Comparison of ENCODE assay signal across 13 mouse cellular contexts in the genomic region with DNA sequence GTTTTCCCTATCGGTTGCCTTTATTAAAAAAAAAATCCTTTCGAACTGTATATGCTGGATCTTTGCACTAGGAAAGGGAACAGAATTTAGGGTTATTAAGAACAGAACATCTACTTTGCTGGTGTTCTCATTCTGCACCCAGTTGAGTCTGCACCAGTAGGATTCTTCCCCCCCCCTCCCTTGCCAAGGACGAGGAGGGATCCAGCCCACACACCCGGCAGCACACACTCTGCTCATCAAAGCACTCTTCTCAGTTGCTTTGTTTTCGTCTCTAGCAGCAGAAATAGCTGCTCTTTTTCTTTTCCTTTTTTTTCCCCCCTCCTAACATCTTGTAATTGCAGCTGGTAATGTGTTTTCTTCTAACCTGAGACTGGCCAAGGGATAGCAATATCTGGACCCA.
DNase-seq lines count a peak whose midpoint lies in the region; ATAC-seq and TF ChIP-seq lines count a peak whose summit lies in the region.
"Had no signal": no experiment of that assay in that cellular context is flagged by ENCODE, and none has a peak within 500 bp of the region (broad histone marks: within the 10 kb centered on the region; RNA-seq: fewer than 3 reads in every experiment).

No protein-coding gene starts in this region.

- peak in 1 of 2 experiments; percentile 49 for DNase-seq in layer of hippocampus, adult 2 months (ENCODE audit: low spot score in 2 of 2)
- DNase-seq in layer of hippocampus, adult 11-12 months (ENCODE audit: low spot score), result no peak
- peak; percentile 42 for DNase-seq in brain, embryonic 14.5 days (ENCODE audit: low read depth)
- no peak for DNase-seq in midbrain, postnatal 0 days (ENCODE audit: low spot score)
- DNase-seq in natural killer cell, adult 2 months (ENCODE audit: low spot score in 2 of 2), result no peak
- DNase-seq: cerebellum, adult 2 months; heart, adult 11 months; lung, embryonic 14.5 days had no signal

- H3K9me3 ChIP-seq in midbrain, postnatal 0 days (ENCODE audit: low read length), result no peaks in the 10 kb centered on the region
- H3K9me3 ChIP-seq in intestine, embryonic 16.5 days (ENCODE audit: control insufficient read depth, low read length), result no peaks in the 10 kb centered on the region
- H3K9me3 ChIP-seq: embryonic facial prominence, embryonic 15.5 days had no signal

- H3K9ac ChIP-seq in midbrain, postnatal 0 days (replicated peaks; ENCODE audit: low read length, poor library complexity, severe bottlenecking), result no peak overlapping the region
- no peak overlapping the region for H3K9ac ChIP-seq in intestine, embryonic 16.5 days (ENCODE audit: low read depth, low read length)
- H3K9ac ChIP-seq: embryonic facial prominence, embryonic 15.5 days; lung, embryonic 14.5 days had no signal

- no peak for ATAC-seq in midbrain, postnatal 0 days (ENCODE audit: low FRiP score)
- no peak for ATAC-seq in intestine, embryonic 16.5 days
- ATAC-seq: inflammation-experienced regulatory T-cells, adult 6 months had no signal

- no peak overlapping the region for H3K4me2 ChIP-seq in midbrain, postnatal 0 days (ENCODE audit: low read depth, low read length, poor library complexity, severe bottlenecking)
- no peak overlapping the region for H3K4me2 ChIP-seq in intestine, embryonic 16.5 days (ENCODE audit: low read depth, low read length)
- H3K4me2 ChIP-seq: embryonic facial prominence, embryonic 15.5 days; lung, embryonic 14.5 days had no signal

- TF ChIP-seq CTCF in layer of hippocampus, adult 2 months (conservative IDR thresholded peaks at IDR 0.05), result no peak
- TF ChIP-seq CTCF in bone marrow macrophage, adult 2 months (IDR thresholded peaks at IDR 0.05; ENCODE audit: low read depth, low read length), result no peak
- no peak for TF ChIP-seq CTCF in brain, embryonic 14.5 days (IDR thresholded peaks at IDR 0.05; ENCODE audit: borderline replicate concordance, extremely low read depth, insufficient read depth, insufficient read length)
- TF ChIP-seq CTCF in midbrain, postnatal 0 days (IDR thresholded peaks at IDR 0.05), result no peak

- H3K27me3 ChIP-seq in midbrain, postnatal 0 days (ENCODE audit: insufficient read depth, low read length), result no peaks in the 10 kb centered on the region
- H3K27me3 ChIP-seq in intestine, embryonic 16.5 days (replicated peaks; ENCODE audit: control insufficient read depth, insufficient read depth, low read length), result no peaks in the 10 kb centered on the region
- H3K27me3 ChIP-seq: embryonic facial prominence, embryonic 15.5 days had no signal

- H3K27ac ChIP-seq in layer of hippocampus, adult 2 months, result peak overlapping the region; percentile 80
- H3K27ac ChIP-seq in bone marrow macrophage, adult 2 months (ENCODE audit: insufficient read depth, low read depth, low read length), result 0 out of 2 replicates have a peak overlapping the region, but pooled peaks have one; percentile 30
- 0 out of 2 replicates have a peak overlapping the region, but pooled peaks have one; percentile 4 for H3K27ac ChIP-seq in midbrain, postnatal 0 days (ENCODE audit: low read depth, low read length)
- H3K27ac ChIP-seq in intestine, embryonic 16.5 days (ENCODE audit: low read length), result no peak overlapping the region
- H3K27ac ChIP-seq: embryonic facial prominence, embryonic 15.5 days had no signal

- no peaks in the 10 kb centered on the region for H3K36me3 ChIP-seq in midbrain, postnatal 0 days (ENCODE audit: insufficient read depth, low read length)
- no peaks in the 10 kb centered on the region for H3K36me3 ChIP-seq in intestine, embryonic 16.5 days (ENCODE audit: control insufficient read depth, insufficient read depth, low read length)
- H3K36me3 ChIP-seq: embryonic facial prominence, embryonic 15.5 days had no signal

- TF ChIP-seq POLR2A in bone marrow macrophage, adult 2 months (IDR thresholded peaks at IDR 0.05; ENCODE audit: borderline replicate concordance, low read depth, low read length), result no peak
- no peak for TF ChIP-seq POLR2A in brain, embryonic 14.5 days (IDR thresholded peaks at IDR 0.05; ENCODE audit: borderline replicate concordance, extremely low read depth, insufficient read depth, insufficient read length, poor library complexity, severe bottlenecking)

- WGBS in midbrain, postnatal 0 days, result 25% methylated on average over 5 of the region's 5 CpGs
- 44% methylated on average over 5 of the region's 5 CpGs for WGBS in intestine, embryonic 16.5 days

- H3K4me1 ChIP-seq in bone marrow macrophage, adult 2 months (ENCODE audit: control insufficient read depth, insufficient read depth, low read length), result peaks cover 57% of the 10 kb centered on the region
- H3K4me1 ChIP-seq in midbrain, postnatal 0 days (ENCODE audit: insufficient read depth, low read length), result peaks cover 16% of the 10 kb centered on the region
- H3K4me1 ChIP-seq in intestine, embryonic 16.5 days (ENCODE audit: control insufficient read depth, insufficient read depth, low read length), result peaks cover 8% of the 10 kb centered on the region; the same call in 1 of the 2 replicates

- no peak overlapping the region for H3K4me3 ChIP-seq in layer of hippocampus, adult 2 months
- no peak overlapping the region for H3K4me3 ChIP-seq in bone marrow macrophage, adult 2 months (ENCODE audit: insufficient read depth, low read length)
- H3K4me3 ChIP-seq in midbrain, postnatal 0 days (ENCODE audit: low read depth, low read length), result no peak overlapping the region
- H3K4me3 ChIP-seq in intestine, embryonic 16.5 days (ENCODE audit: low read length), result no peak overlapping the region
- H3K4me3 ChIP-seq: embryonic facial prominence, embryonic 15.5 days; myocyte had no signal
